Mouse (Mus musculus) spleen, postnatal 4 days (tissue): ENCODE data around the gene Lamc3.
"Not testable (repeated sequence)": the region's sequence is repeated elsewhere in the genome, so short reads cannot be mapped to it uniquely, and the experiment has no call there.

Experiments
- DNase-seq, 2 experiments: peaks; one replicate each; pipeline ENCODE4 v3.0.0; 2022; ENCODE audit warnings: low spot score in 2 of 2

The Lamc3 gene

DNA sequence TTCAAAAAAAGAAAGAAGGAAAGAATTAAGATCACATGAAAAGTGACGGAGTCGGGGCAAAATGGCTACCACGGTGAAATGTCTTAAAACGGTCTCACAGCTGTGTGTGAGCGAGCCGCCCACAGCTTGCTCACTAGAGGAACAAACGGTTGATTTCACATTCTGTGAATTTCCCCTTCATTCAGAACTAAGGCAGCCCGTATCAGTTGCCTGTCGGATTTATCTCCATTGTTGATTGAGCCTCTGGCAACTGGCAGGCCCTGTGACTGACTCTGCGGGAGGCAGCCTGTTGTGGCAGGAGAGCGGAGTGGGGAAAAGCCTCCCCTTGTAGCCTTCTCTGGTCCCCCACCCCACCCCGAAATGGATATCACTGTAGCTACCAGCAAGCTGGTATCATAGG, 10.6 kb upstream of the Lamc3 start:
- DNase-seq = no peak

DNA sequence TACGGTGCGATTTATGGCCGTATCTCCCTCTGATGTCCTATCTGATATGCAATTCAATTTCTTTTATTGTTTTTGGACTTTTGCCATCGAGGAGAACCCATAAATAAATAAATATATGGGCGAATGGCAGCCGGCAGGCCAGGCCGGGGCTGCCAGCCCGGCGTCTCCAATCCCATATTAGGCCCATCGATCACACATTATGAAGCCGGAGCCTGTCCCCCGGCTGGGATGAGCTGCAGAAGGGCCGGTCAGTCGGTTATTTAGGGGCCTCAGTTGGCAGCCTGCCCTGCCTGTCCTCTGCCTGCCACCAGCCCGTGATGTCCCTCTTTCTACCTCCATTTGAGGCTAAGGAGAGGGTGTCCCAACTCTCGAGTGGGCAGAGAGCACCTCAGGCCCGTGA, 8.5 kb upstream of the Lamc3 start:
- DNase-seq = no peak

DNA sequence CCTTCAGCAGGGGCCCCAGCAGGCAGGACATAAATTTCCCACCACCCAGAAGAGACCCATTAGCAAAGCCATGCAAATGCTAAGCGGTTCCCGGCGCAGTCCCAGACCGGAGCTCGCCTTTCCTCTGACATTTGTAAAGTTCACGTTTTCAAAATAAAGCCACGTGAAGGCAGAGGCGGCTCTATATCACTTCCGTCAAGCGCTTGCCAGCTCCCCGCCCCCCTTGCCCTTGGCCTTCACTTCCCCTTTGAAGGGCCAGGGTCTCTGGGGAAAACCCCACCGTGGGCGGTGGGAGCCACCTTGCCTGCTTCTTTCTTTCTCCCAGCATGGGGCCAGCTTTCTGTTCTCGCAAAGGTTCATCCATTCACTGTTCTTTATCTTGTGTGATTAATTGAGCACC, 6.2 kb upstream of the Lamc3 start:
- peak; percentile 68 to 79 for DNase-seq

- DNase-seq = no peak
These were observed 4.0 kb upstream of the Lamc3 start for GRCm38 (mm10) chr2:31883061-31883460.

- DNase-seq = peak in 1 of 2 experiments; percentile 38
These were observed 2.3 kb upstream of the Lamc3 start for GRCm38 (mm10) chr2:31884806-31885205.

DNA sequence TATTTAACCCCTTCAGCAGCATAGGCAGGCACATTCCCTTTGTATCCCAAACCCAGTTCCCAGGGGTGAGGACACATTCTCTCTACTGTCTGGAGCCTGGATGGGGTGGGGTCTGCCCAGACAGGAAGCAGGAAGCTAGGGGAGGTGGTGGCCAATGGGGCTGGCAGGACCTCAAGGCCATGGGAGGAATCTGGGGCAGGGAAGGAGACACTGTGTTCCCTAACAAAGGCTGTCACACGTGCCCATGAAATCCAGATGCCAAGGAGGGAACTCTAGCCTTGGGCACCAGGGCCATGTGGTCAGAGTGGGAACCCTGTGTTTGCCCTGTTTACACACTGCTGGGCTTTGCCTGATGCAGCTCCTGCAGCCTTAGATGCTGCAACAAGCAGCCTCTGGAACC, 1.8 kb downstream of the Lamc3 start:
- DNase-seq = no peak

DNA sequence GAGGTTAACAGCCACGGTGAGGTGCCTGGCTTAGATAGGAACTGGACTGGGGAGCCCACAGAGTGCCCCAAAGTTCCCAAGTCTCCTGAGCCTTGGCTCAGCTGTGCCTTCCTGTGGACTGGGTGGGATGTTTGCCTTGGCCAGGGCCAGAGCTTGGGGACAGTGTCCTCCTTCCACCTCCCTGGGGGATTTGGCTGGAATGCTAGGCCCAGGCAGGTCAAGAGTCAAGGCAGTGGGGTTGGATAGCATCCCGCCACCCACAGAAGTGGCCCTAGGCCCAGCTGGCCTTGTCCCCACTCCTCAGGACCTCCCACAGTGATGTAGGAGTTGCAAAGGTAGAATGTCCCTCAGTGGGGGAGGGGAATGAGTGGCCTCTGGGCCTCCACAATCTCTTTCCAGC, 4.1 kb downstream of the Lamc3 start:
- no peak for DNase-seq

DNA sequence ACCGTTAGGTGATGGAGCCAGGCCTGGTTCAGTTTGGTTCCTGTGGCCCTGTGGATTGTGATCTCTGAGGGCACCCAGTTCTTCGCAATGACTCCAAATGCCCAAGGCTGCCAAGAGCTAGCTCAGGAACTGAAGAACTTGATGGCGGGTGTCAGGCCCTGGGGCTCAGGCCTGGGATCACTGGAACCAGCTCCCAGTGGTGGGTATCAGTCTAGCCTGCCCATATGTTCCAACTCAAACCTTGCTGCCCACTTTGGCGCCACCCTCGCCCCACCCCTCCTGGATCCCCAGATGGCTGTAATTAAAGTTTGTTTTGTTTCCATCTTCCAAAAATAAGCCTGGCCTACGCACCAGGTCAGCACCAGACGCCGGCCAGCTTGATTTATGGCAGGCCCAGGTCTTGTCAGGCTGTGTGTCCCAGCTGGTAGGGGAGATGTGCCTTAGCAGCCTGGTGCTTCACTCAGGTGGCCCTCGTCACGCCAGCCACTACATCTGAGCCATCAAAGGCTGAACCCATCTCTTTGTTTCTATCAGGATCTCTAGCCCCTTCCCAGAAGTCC, 6.1 kb downstream of the Lamc3 start:
- no peak for DNase-seq

GRCm38 (mm10) chr2:31894221-31894870, 7.3 kb downstream of the Lamc3 start:
- DNase-seq = no peak

- DNase-seq = no peak
These were observed 13.8 kb downstream of the Lamc3 start for GRCm38 (mm10) chr2:31900932-31901331.

- no peak for DNase-seq
These were observed 14.7 kb downstream of the Lamc3 start for GRCm38 (mm10) chr2:31901659-31902362.

DNA sequence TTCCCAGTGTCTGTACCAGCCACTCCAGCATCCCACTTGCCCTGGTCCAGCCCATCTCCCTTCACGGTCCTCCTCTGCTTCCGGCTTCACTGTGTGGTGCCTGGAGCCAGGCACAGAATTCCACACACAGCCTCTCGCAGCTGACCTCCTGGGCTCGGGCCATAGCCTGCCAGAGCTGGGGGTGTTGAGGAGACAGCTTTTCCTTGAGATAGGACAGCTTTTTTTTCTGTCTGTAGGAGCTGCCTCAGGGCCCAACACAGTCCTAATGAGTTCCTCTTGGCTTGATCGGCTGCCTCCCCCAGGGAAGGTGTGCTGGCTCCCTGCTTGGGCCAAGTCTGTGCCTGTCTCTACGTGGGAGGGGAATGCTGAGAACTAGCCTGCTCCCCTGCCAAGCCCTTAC, 17.0 kb downstream of the Lamc3 start:
- DNase-seq = no peak

DNA sequence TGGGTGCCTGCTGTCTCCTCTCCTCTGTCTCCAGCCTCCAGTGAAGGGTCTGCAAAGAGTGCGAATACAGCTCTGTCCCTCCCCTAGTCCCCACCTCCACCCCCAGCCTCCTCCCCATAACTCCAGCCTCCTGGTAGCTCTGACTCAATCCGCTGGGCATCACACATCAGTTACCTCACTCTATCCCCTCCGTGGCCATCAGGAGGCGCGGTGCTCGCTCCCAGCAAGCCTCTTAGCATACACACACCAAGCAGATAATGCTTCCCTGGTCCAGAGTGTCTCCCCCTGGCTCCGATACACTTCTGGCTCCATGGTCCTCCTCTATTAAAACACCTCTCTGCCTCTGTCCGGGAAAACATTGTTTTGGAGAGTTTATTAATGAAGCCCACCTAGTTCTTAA, 17.5 kb downstream of the Lamc3 start:
- DNase-seq = no peak

GRCm38 (mm10) chr2:31905682-31906081, 18.6 kb downstream of the Lamc3 start:
- DNase-seq = no peak

GRCm38 (mm10) chr2:31906407-31906806, 19.3 kb downstream of the Lamc3 start:
- DNase-seq = no peak

DNA sequence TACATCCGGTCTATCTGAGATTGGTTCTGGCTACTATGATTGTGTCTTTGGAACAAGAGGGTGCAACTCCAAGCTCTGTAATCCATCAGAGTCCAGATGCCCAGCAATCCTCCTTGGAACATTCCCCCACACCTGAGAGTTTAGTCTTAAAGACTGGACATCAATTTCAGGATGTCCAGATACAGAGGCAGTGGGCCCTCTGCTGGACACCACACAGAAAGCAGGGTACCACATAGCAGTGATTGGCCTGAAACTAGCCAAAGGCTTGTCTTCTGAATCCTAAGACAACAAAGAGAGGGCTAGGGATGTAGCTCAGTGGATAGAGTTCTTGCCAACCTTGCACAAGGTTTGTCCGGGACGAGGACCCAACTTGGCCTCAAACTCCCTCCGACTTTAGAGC, 25.5 kb downstream of the Lamc3 start:
- DNase-seq = no peak

DNA sequence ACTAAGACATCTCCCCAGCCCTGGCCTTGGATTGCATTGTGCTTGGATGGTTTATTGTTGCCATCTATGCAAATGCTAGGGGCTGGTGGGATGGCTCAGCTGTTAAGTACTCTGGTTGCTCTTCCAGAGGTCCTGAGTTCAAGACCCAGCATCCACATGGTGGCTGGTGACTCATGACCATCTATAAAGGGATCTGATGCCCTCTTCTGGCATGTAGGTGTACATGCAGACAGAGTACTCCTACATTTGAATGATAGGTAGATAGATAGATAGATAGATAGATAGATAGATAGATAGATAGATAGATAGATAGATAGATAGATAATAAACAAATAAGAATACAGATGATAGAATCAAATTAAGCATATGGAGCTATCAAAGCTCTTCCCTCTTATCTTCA, 27.1 kb downstream of the Lamc3 start:
- not testable (repeated sequence) for DNase-seq

- peak; percentile 68 to 88 for DNase-seq
These were observed 28.0 kb downstream of the Lamc3 start for GRCm38 (mm10) chr2:31915112-31915511.

DNA sequence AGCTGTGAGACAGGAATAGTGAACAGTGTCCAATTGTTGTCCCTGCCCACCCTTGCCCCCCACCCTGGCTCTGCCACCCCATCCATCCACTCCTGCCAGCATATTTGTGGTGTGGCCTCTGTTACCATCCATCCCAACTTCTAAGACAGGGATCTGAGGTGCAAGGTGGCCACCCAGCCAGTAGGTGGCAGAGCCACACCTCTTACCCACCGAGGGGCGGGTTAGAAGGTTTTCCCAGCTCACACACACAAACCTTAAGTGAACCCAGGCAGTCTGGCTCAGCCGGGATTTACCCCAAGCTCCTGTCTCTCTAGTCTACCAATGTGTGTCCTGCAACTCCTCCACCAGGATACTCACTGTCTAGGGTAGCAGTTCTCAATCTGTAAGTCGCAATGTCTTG, 30.5 kb downstream of the Lamc3 start:
- peak in 1 of 2 experiments; percentile 27 for DNase-seq

GRCm38 (mm10) chr2:31923645-31924044, 36.6 kb downstream of the Lamc3 start:
- no peak for DNase-seq

DNA sequence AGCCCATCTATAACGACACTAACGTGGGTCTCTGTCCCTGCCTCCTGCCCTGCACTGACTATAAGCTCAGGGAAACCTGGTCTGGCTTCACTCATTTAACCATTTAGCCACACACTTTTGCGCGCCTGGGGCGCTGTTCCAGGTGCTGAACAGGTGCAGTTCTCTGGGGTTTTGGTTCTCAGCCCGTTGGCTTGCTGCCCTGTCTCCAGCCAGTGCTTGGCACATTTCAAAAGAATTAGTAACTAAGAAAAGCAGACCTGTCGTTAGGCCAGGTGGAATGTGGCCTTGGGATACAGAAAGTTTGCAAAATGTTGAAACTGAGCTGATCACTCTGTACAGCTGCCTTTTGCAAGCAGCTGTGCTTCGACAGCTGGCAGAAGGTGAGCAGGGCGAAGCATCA, 37.7 kb downstream of the Lamc3 start:
- DNase-seq = no peak

- no peak for DNase-seq
These were observed 38.8 kb downstream of the Lamc3 start for GRCm38 (mm10) chr2:31925936-31926335.

DNA sequence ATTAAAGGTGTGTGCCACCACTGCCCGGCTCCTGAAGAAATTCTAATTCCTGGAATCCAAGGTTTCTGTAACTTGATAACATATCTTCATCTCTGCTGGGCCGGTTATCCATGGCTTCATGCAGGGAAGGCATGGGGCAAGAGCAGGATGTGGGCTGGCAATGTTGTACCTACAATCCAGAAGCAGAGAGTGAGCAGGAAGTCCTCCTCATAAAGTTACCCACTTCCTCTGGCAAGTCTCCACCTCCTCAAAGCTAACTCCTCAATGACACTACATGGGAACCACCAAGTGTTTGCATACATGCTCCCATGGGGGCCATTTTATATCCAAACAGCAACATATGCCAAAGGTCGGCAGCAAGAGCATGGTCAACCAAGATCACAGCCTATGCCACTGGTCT, 42.6 kb downstream of the Lamc3 start:
- DNase-seq = no peak
